Mouse (Mus musculus) telencephalon, adult 2 months (tissue): Measurements from ENCODE around the gene Sema4g.
"Not testable (repeated sequence)": the region's sequence is repeated elsewhere in the genome, so short reads cannot be mapped to it uniquely, and the experiment has no call there.

Experiments
- DNase-seq: peaks from one replicate; pipeline ENCODE4 v3.0.0-alpha.2; 2011; ENCODE audit warnings: low read depth, low spot score

Gene Sema4g

GRCm38 (mm10) chr19:45024775-45025174, 35.9 kb downstream of the Sema4g start:
- DNase-seq = no peak

GRCm38 (mm10) chr19:45025937-45026568, 37.2 kb downstream of the Sema4g start:
- DNase-seq = no peak

GRCm38 (mm10) chr19:45026958-45027670, 38.2 kb downstream of the Sema4g start:
- DNase-seq = no peak

GRCm38 (mm10) chr19:45027848-45028247, 38.9 kb downstream of the Sema4g start:
- DNase-seq = no peak

GRCm38 (mm10) chr19:45028746-45029145, 39.8 kb downstream of the Sema4g start:
- no peak for DNase-seq

- no peak for DNase-seq
These were observed 40.7 kb downstream of the Sema4g start for GRCm38 (mm10) chr19:45029571-45029970.

GRCm38 (mm10) chr19:45030111-45030510, 41.2 kb downstream of the Sema4g start:
- no peak for DNase-seq

GRCm38 (mm10) chr19:45030746-45031693, 42.1 kb downstream of the Sema4g start:
- peak; percentile 84 for DNase-seq

- no peak for DNase-seq
These were observed 42.9 kb downstream of the Sema4g start for GRCm38 (mm10) chr19:45031780-45032179.

GRCm38 (mm10) chr19:45032570-45033332, 43.9 kb downstream of the Sema4g start:
- DNase-seq = no peak

GRCm38 (mm10) chr19:45036867-45037266, 48.0 kb downstream of the Sema4g start:
- no peak for DNase-seq

GRCm38 (mm10) chr19:45038198-45038597, 49.3 kb downstream of the Sema4g start:
- DNase-seq = not testable (repeated sequence)

- DNase-seq = no peak
These were observed 51.3 kb downstream of the Sema4g start for GRCm38 (mm10) chr19:45040214-45040613.

GRCm38 (mm10) chr19:45044389-45044927, 55.6 kb downstream of the Sema4g start:
- no peak for DNase-seq

- no peak for DNase-seq
These were observed 56.3 kb downstream of the Sema4g start for GRCm38 (mm10) chr19:45045236-45045635.

- no peak for DNase-seq
These were observed 56.8 kb downstream of the Sema4g start, which contains the start of gene Pdzd7 for GRCm38 (mm10) chr19:45045651-45046050. Pdzd7 (minus strand) TSS chr19:45045717.

GRCm38 (mm10) chr19:45046523-45047321, 57.8 kb downstream of the Sema4g start:
- peak; percentile 78 for DNase-seq

- DNase-seq = peak; percentile 91
These were observed 58.6 kb downstream of the Sema4g start, which contains the start of gene Sfxn3 for GRCm38 (mm10) chr19:45047417-45047934. Sfxn3 (plus strand) TSS chr19:45047503.

- DNase-seq = peak; percentile 95
These were observed 59.2 kb downstream of the Sema4g start for GRCm38 (mm10) chr19:45047935-45048643.
